In the genomic region with DNA sequence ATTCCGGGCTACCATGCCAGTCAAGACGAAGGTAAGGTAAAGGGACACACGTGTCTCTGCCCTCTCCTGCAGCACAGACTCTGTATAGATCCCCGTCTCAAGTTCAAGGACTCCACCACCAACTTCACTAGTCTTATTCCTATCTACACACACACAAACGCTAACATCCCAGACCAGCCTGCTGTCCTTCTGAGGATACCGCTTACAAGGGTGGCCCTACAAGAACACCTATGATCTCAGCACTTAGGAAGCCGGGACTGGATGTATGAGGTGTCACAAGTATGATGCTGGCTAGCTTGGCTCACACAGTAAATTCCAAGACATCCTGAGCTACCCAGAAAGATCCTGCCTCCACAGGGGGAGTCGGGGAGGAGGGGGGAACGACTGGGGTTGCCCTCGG, we compare ENCODE assay signal across 19 mouse cellular contexts. TPM values are rescaled to one million over a fixed set of nuclear protein-coding genes. Genes with fewer than 3 reads are reported as not detected.
DNase-seq lines count a peak whose midpoint lies in the region; ATAC-seq and TF ChIP-seq lines count a peak whose summit lies in the region.
"Had no signal": no experiment of that assay in that cellular context is flagged by ENCODE, and none has a peak within 500 bp of the region (broad histone marks: within the 10 kb centered on the region; RNA-seq: fewer than 3 reads in every experiment).

No protein-coding gene starts in this region.

- no peak for ATAC-seq in liver, embryonic 15.5 days (ENCODE audit: insufficient read depth)
- no peak for ATAC-seq in liver, embryonic 12.5 days
- 0 out of 2 replicates have a peak, but pooled peaks have one; percentile 50 for ATAC-seq in stomach, embryonic 16.5 days (ENCODE audit: insufficient read depth, low FRiP score)
- no peak for ATAC-seq in stomach, postnatal 0 days (ENCODE audit: low FRiP score, low TSS enrichment)
- peak; percentile 72 for ATAC-seq in lung, postnatal 0 days
- ATAC-seq: forebrain, embryonic 13.5 days; hindbrain, embryonic 16.5 days; intestine, embryonic 15.5 days had no signal

- peak overlapping the region; percentile 6; the same call in 1 of the 2 replicates for H3K27ac ChIP-seq in liver, embryonic 15.5 days (replicated peaks)
- no peak overlapping the region for H3K27ac ChIP-seq in liver, embryonic 12.5 days
- H3K27ac ChIP-seq in stomach, embryonic 16.5 days (ENCODE audit: low read length), result no peak overlapping the region
- no peak overlapping the region for H3K27ac ChIP-seq in stomach, postnatal 0 days (replicated peaks)
- H3K27ac ChIP-seq in lung, postnatal 0 days (ENCODE audit: low read length), result no peak overlapping the region
- H3K27ac ChIP-seq: forebrain, embryonic 13.5 days; heart, embryonic 15.5 days; intestine, embryonic 15.5 days; layer of hippocampus, adult 2 months; limb, embryonic 13.5 days; midbrain, embryonic 12.5 days had no signal

- no peak for TF ChIP-seq CTCF in stomach, postnatal 0 days (IDR thresholded peaks at IDR 0.05; ENCODE audit: low read depth)
- TF ChIP-seq CTCF in lung, postnatal 0 days (IDR thresholded peaks at IDR 0.05), result no peak

- no peak for TF ChIP-seq EP300 in stomach, postnatal 0 days (optimal IDR thresholded peaks at IDR 0.05)
- TF ChIP-seq EP300 in lung, postnatal 0 days (IDR thresholded peaks at IDR 0.05), result no peak

- H3K4me1 ChIP-seq in liver, embryonic 15.5 days (replicated peaks), result peaks cover 7% of the 10 kb centered on the region; the same call in 1 of the 2 replicates
- no peaks in the 10 kb centered on the region for H3K4me1 ChIP-seq in liver, embryonic 12.5 days
- no peaks in the 10 kb centered on the region for H3K4me1 ChIP-seq in stomach, embryonic 16.5 days (ENCODE audit: control insufficient read depth, insufficient read depth, low read length)
- H3K4me1 ChIP-seq in stomach, postnatal 0 days (replicated peaks; ENCODE audit: control insufficient read depth, insufficient read depth), result no peaks in the 10 kb centered on the region
- H3K4me1 ChIP-seq in lung, postnatal 0 days (ENCODE audit: insufficient read depth, low read depth, low read length), result no peaks in the 10 kb centered on the region
- H3K4me1 ChIP-seq: forebrain, embryonic 13.5 days had no signal

- no peaks in the 10 kb centered on the region for H3K27me3 ChIP-seq in liver, embryonic 15.5 days
- H3K27me3 ChIP-seq in liver, embryonic 12.5 days (replicated peaks), result no peaks in the 10 kb centered on the region
- no peaks in the 10 kb centered on the region for H3K27me3 ChIP-seq in stomach, embryonic 16.5 days (ENCODE audit: control insufficient read depth, insufficient read depth, low read length)
- H3K27me3 ChIP-seq in stomach, postnatal 0 days (ENCODE audit: control insufficient read depth, insufficient read depth, low read length), result no peaks in the 10 kb centered on the region
- H3K27me3 ChIP-seq in lung, postnatal 0 days (replicated peaks; ENCODE audit: insufficient read depth, low read length), result no peaks in the 10 kb centered on the region
- H3K27me3 ChIP-seq: forebrain, embryonic 13.5 days; heart, embryonic 15.5 days; intestine, embryonic 15.5 days; limb, embryonic 13.5 days had no signal

- no peaks in the 10 kb centered on the region for H3K9me3 ChIP-seq in liver, embryonic 15.5 days (replicated peaks)
- 0 out of 2 replicates have a peak, but pooled peaks cover 4% of the 10 kb centered on the region for H3K9me3 ChIP-seq in liver, embryonic 12.5 days (replicated peaks)
- 0 out of 2 replicates have a peak, but pooled peaks cover 8% of the 10 kb centered on the region for H3K9me3 ChIP-seq in stomach, embryonic 16.5 days (replicated peaks; ENCODE audit: control insufficient read depth, low read length)
- no peaks in the 10 kb centered on the region for H3K9me3 ChIP-seq in stomach, postnatal 0 days (ENCODE audit: control insufficient read depth, low read length)
- H3K9me3 ChIP-seq in lung, postnatal 0 days (ENCODE audit: low read length), result no peaks in the 10 kb centered on the region
- H3K9me3 ChIP-seq: forebrain, embryonic 13.5 days; heart, embryonic 15.5 days; intestine, embryonic 15.5 days; limb, embryonic 13.5 days; midbrain, embryonic 12.5 days had no signal

- WGBS in liver, embryonic 15.5 days (ENCODE audit: insufficient replicate concordance), result 50% methylated on average over 10 of the region's 10 CpGs
- 58% methylated on average over 10 of the region's 10 CpGs for WGBS in liver, embryonic 12.5 days (ENCODE audit: insufficient replicate concordance)
- WGBS in stomach, embryonic 16.5 days, result 75% methylated on average over 10 of the region's 10 CpGs
- 62% methylated on average over 10 of the region's 10 CpGs for WGBS in stomach, postnatal 0 days
- 28% methylated on average over 10 of the region's 10 CpGs for WGBS in lung, postnatal 0 days

- H3K4me2 ChIP-seq in liver, embryonic 15.5 days, result no peak overlapping the region
- no peak overlapping the region for H3K4me2 ChIP-seq in liver, embryonic 12.5 days
- H3K4me2 ChIP-seq in stomach, embryonic 16.5 days (ENCODE audit: low read depth, low read length), result no peak overlapping the region
- H3K4me2 ChIP-seq in stomach, postnatal 0 days (replicated peaks; ENCODE audit: low read depth), result no peak overlapping the region
- no peak overlapping the region for H3K4me2 ChIP-seq in lung, postnatal 0 days (replicated peaks; ENCODE audit: low read depth, low read length)
- H3K4me2 ChIP-seq: forebrain, embryonic 13.5 days; heart, embryonic 15.5 days; intestine, embryonic 15.5 days; limb, embryonic 13.5 days; midbrain, embryonic 12.5 days had no signal

- H3K36me3 ChIP-seq in liver, embryonic 15.5 days (replicated peaks), result no peaks in the 10 kb centered on the region
- H3K36me3 ChIP-seq in liver, embryonic 12.5 days, result no peaks in the 10 kb centered on the region
- H3K36me3 ChIP-seq in stomach, embryonic 16.5 days (ENCODE audit: control insufficient read depth, insufficient read depth, low read length), result no peaks in the 10 kb centered on the region
- no peaks in the 10 kb centered on the region for H3K36me3 ChIP-seq in stomach, postnatal 0 days (ENCODE audit: control insufficient read depth, insufficient read depth, low read length)
- no peaks in the 10 kb centered on the region for H3K36me3 ChIP-seq in lung, postnatal 0 days (ENCODE audit: insufficient read depth, low read length)
- H3K36me3 ChIP-seq: heart, embryonic 15.5 days; intestine, embryonic 15.5 days; limb, embryonic 13.5 days; midbrain, embryonic 12.5 days had no signal

- no peak overlapping the region for H3K4me3 ChIP-seq in liver, embryonic 15.5 days (replicated peaks)
- H3K4me3 ChIP-seq in liver, embryonic 12.5 days, result no peak overlapping the region
- H3K4me3 ChIP-seq in stomach, embryonic 16.5 days (replicated peaks; ENCODE audit: low read length), result no peak overlapping the region
- H3K4me3 ChIP-seq in stomach, postnatal 0 days (ENCODE audit: low read depth, low read length), result no peak overlapping the region
- no peak overlapping the region for H3K4me3 ChIP-seq in lung, postnatal 0 days (ENCODE audit: low read depth, low read length)
- H3K4me3 ChIP-seq: forebrain, embryonic 13.5 days; heart, embryonic 15.5 days; intestine, embryonic 15.5 days; layer of hippocampus, adult 2 months; limb, embryonic 13.5 days; midbrain, embryonic 12.5 days had no signal

- no peak overlapping the region for H3K9ac ChIP-seq in liver, embryonic 15.5 days
- no peak overlapping the region for H3K9ac ChIP-seq in liver, embryonic 12.5 days
- H3K9ac ChIP-seq in stomach, embryonic 16.5 days (ENCODE audit: low read length), result no peak overlapping the region
- no peak overlapping the region for H3K9ac ChIP-seq in stomach, postnatal 0 days (ENCODE audit: low read length)
- no peak overlapping the region for H3K9ac ChIP-seq in lung, postnatal 0 days (replicated peaks; ENCODE audit: low read depth)
- H3K9ac ChIP-seq: forebrain, embryonic 13.5 days; heart, embryonic 15.5 days; intestine, embryonic 15.5 days; limb, embryonic 13.5 days; midbrain, embryonic 12.5 days had no signal

- no peak for DNase-seq in stomach, postnatal 0 days (ENCODE audit: low spot score)
- peak; percentile 48 for DNase-seq in lung, postnatal 0 days (ENCODE audit: low spot score)
- no peak for DNase-seq in layer of hippocampus, adult 9-10 months (ENCODE audit: low spot score)
- no peak for DNase-seq in adrenal gland, postnatal 25 days
- DNase-seq: adrenal gland, postnatal 36 days; cerebellum, adult 9-10 months; gastrocnemius, postnatal 36 days; kidney, adult 9 months; kidney, postnatal 25 days had no signal

RNA-seq across cellular contexts. Expression of a gene that starts 13.7 kb away (rescaled TPM):
- polyA plus RNA-seq in liver, embryonic 15.5 days (2015; fragmentation: Nextera tagmentation; extraction: Ambion mirVana), result 4.9 and 5.9 TPM in 2 replicates
- 8.7 and 9.1 TPM in 2 replicates for polyA plus RNA-seq in liver, embryonic 12.5 days (2016; fragmentation: Nextera tagmentation; extraction: Ambion mirVana)
- 30.4 and 31.1 TPM in 2 replicates for polyA plus RNA-seq in stomach, embryonic 16.5 days (2015; fragmentation: Nextera tagmentation; extraction: Ambion mirVana)
- 18.3 and 20.6 TPM in 2 replicates for polyA plus RNA-seq in stomach, postnatal 0 days (2015; fragmentation: Nextera tagmentation; extraction: Ambion mirVana)
- polyA plus RNA-seq in lung, postnatal 0 days (2015; fragmentation: Nextera tagmentation; extraction: Ambion mirVana), result 37.8 and 48.3 TPM in 2 replicates
- total RNA-seq in adrenal gland, postnatal 25 days (2021), result 7.2 and 8.9 TPM in 2 replicates

Comparison
In these comparisons a context has a peak if more than half of its experiments do, and no peak if none do; other contexts are left out.
1. ATAC-seq: peak in stomach, embryonic 16.5 days (single experiment) and lung, postnatal 0 days (single experiment); none in liver, embryonic 15.5 days (single experiment), liver, embryonic 12.5 days (single experiment) and stomach, postnatal 0 days (single experiment).